Mouse (Mus musculus) R1 (cell line): Measurements from ENCODE around the gene Tmem100.

Experiments used
- DNase-seq: peaks from one replicate; pipeline ENCODE4 v3.0.0-alpha.2; 2018; ENCODE audit warnings: low read depth, low spot score

Tmem100 gene

GRCm38 (mm10) chr11:90059241-90059640 is 29.1 kb downstream of the Tmem100 start:
- peak; percentile 11 for DNase-seq

GRCm38 (mm10) chr11:90062657-90063056 is 32.5 kb downstream of the Tmem100 start:
- DNase-seq, result no peak

GRCm38 (mm10) chr11:90066405-90067250 is 36.5 kb downstream of the Tmem100 start:
- DNase-seq, result no peak

- no peak for DNase-seq
Measured at GRCm38 (mm10) chr11:90071747-90072146, 41.6 kb downstream of the Tmem100 start.

- no peak for DNase-seq
Measured at GRCm38 (mm10) chr11:90073201-90073600, 43.1 kb downstream of the Tmem100 start.

- DNase-seq, result no peak
Measured at GRCm38 (mm10) chr11:90076666-90077065, 46.5 kb downstream of the Tmem100 start.

GRCm38 (mm10) chr11:90080678-90081267 is 50.6 kb downstream of the Tmem100 start:
- DNase-seq, result no peak

GRCm38 (mm10) chr11:90081820-90082596 is 51.9 kb downstream of the Tmem100 start:
- DNase-seq, result no peak

- DNase-seq, result no peak
Measured at GRCm38 (mm10) chr11:90083042-90083441, 52.9 kb downstream of the Tmem100 start.

- no peak for DNase-seq
Measured at GRCm38 (mm10) chr11:90084166-90084565, 54.0 kb downstream of the Tmem100 start.
